Mouse (Mus musculus) cerebellum, adult 11-12 months (tissue): ENCODE results near the gene Zfp808.
"Not testable (repeated sequence)": the region's sequence is repeated elsewhere in the genome, so short reads cannot be mapped to it uniquely, and the experiment has no call there.

Experiments used
- DNase-seq: peaks from one replicate; pipeline ENCODE4 v3.0.0; 2022

Zfp808 gene

DNA sequence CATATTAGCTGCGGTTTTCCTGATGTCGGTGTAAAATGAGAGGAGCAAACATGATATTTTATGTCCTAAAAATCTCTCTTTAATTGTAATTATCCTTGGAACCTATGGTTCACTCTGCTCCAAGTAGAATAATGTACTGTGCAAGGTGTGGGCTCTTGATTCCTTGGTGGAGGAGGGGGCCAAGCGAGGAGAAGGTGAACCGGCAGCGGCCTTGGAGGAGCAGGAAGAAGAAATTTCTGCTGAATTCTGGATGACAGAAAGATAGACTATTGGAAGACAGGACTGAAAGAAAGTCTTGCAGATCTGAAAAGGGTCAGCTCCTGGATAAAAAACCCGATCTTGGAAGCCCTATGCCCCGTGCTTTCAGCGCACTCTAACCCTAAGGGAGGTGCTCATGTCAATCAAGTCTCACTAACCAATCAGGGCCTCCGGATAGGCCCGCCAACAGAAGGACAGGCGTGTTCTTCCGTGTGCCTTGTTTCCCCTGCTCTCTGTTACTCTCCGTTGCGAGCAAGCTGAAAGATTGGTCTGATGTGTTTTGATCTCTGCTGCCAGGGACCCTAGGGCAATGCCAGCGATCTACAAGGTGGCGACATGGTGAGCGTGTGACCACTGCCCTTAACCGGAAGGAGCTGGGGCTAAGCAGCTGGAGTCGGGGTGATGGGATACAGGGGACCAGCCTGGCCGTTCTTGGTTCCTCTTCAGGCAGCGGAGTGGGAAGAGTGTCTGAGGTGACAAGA, at the start of gene Zfp808:
TSS of gene Zfp808 (plus strand) at position 455 of the 740 bp plus-strand sequence.
- DNase-seq, result peak; percentile 39

DNA sequence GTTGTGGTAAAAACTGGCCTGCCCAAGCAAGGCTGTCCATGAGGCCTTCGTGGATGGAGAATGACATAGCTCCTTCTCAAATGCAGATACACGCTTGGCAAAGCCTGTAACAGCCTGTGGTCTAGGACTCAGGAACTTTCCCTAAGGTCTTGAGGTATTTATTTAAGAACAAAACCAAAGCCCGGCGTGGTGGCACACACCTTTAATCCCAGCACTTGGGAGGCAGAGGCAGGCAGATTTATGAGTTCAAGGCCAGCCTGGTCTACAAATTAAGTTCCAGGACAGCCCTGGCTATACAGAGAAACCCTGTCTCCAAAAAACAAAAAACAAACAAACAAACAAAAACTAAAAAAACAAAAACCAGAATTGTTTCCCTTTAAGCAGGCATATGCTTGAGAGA, 30.9 kb upstream of the Zfp808 start:
- not testable (repeated sequence) for DNase-seq

DNA sequence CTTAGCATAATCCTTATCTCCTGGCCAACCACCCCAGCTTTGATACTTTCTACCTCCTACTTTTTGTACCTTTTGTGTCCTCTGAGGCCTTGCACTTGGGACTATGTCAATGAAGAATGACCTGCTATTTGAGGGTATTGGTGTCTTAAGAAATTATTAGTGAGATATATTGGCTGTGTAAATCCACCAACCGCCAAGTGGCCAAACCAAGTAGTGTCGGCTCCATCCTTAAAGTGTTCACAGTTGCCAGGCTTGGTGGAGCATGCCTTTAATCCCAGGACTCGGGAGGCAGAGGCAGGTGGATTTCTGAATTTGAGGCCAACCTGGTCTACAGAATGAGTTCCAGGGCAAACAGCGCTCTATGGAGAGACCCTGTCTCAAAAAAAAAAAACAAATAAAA, 30.2 kb upstream of the Zfp808 start:
- not testable (repeated sequence) for DNase-seq

DNA sequence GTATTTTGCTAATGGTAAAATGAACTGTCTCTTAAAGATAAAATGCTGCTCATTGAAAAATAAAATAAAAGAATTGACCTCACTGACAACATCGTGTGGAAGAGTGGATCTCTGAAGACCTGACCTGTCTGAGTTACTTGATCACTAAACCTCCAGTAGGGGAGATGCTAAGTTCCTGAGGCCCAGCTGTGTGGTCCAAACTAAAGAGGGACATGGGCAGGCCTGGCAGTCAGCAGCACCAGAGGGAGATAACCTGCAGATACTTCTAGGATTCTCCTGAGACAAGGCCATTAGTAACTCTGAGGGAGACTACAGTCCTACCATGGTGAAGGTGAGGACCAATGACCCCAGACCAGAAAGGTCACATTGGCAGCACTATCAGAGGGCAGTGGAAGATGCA, 27.3 kb upstream of the Zfp808 start:
- not testable (repeated sequence) for DNase-seq

DNA sequence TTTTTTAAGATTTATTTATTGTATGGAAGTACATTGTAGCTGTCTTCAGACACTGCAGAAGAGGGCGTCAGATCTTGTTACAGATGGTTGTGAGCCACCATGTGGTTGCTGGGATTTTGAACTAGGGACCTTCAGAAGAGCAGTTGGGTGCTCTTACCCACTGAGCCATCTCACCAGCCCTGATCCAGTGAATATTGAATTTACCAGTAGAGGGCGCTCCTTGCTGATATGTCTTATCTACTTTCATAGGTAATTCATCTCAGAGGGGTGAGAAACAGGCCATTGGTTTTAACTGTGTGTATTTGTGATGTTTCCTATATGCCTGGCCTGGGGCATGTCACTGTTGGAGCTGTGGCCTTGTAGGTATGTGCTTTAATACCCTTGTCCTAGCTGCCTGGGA, 13.8 kb upstream of the Zfp808 start:
- not testable (repeated sequence) for DNase-seq

DNA sequence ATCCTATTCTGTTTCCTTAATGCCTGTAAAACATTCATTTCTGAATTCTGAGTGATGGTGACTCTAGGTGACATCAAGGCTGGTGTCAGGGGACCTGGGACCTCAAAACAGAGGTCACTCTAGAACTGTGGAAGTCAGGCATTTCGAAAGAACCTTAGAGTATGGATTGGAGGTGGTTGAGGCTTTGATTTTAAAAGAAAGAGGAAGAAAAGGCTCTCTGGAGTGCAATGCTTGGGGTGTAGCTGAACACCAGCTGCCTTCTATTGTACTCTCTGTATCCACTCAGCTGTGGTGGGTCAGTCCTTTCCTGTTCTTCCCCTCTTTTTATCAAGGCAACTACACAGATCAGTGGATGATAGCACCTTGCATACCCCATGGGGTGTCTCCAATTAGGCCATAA, 8.1 kb upstream of the Zfp808 start:
- not testable (repeated sequence) for DNase-seq

DNA sequence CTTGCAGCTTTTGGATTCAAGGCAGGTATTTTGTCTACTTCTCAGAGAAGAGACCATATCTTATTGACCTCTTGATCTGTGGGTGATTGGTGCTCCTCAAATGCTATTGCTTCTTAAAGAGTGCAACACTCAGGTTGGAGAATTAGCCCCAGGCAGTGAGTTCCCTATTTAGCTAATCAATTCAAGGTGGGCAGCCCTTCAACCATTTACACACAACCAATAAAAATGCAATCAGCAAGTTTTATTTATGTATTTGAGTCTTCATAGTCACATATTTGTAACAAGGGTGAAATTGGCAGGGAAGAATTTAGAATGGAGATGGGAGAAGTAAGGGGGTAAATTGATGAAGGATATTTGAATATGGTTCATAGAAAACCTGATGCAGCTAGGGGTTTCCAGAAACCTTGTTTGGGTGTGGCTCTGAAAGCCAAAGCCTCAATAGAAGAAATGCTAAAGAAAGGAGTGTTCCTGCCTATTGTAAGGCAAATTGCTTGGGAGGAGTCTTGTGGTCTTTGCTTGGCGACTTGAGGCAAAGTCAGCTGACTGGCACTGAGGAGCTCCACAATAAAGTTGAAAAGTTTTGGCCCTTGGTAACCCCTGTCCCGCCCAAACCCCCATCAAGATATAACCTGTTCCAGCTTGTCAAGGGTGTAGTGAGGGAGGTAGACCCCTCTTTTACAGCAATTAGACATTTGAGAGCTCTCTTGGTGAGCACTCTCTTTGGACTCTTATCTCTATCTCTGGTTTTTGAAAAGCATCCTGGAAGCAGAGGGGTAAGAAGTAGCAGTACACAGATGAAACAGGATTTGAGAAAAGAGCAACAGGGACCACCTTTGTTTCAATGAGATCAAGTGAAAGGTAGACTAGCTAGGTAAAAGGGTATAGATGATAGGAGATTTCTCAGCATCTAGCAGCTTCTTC, 52.4 kb downstream of the Zfp808 start:
- not testable (repeated sequence) for DNase-seq

DNA sequence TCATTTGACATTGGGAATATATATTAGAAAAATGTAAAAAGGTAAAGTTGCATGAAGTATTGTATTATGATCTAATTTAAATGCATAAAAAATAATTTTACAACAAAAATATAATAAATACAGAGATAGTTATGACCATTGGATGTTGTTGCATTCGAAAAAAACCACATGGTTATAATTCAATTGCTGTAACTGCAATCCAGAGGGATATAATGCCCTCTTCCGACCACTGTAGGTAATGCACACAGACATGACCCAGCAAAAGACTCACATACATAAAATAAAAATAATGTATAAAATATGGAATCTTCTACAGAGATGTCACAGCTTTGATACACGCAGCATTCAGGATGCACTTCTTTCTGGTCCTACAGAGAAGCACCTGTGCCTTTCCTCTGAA, 115.6 kb downstream of the Zfp808 start:
- no peak for DNase-seq

DNA sequence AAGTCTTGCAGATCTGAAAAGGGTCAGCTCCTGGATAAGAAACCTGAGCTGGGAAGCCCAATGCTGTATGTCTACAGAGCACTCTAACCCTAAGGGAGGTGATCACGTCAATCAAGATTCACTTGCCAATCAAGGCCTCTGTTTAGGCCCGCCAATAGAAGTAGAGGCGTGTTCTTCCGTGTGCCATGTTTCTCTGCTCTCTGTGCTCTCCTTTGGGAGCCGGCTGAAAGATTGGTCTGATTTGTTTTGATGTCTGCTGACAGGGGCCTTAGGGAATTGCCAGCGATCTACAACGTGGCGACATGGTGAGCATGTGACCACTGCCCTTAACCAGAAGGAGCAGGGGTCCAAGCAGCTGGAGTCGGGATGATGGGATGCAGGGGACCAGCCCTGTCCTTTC, 125.5 kb downstream of the Zfp808 start:
- not testable (repeated sequence) for DNase-seq

DNA sequence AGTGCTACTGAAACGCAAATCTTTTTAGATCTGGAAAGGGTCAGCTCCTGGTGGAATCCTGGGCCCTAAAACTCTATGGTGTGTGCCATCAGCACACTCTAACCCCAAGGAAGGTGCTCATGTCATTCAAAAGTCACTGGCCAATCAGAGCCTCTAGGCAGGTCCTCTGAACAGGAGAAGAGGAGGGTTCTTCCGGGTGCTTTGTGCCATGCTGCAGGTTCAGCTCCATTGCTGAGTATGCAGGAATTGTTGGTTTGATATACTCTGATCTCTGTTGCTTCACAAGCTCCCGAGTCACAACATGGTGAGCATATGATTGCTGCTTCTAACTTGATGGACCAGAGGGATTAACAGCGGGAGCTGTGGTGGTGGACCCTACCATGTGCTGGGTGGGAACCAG, 133.7 kb downstream of the Zfp808 start:
- DNase-seq, result no peak
